Mouse (Mus musculus) liver, embryonic 14.5 days (tissue): ENCODE measurements at regions not wholly inside any gene's neighbourhood (a gene's known extent, or its start where the extent isn't known, plus 50 kb on each side); places are given as distances from the start of the nearest gene placed in this dataset.

Source experiments
- ATAC-seq: fragments of 200-750 bp; cut with Nextera tagmentation; 2 replicates; pipeline ENCODE4 v1.8.0; 2017; ENCODE audit warnings: moderate number of reproducible peaks, mild to moderate bottlenecking, moderate library complexity; ENCODE audit not compliant: insufficient read depth
- DNase-seq, 3 experiments: peaks; one replicate each; pipeline ENCODE4 v3.0.0-alpha.2; 2012 to 2013; ENCODE audit warnings: low read depth in 3 of 3, low spot score in 3 of 3
- H3K27ac ChIP-seq: fragments of 300-500 bp; sonication (generic); 2 replicates; pipeline ENCODE4 v1.5.1; 2014; ENCODE audit warnings: moderate library complexity, mild to moderate bottlenecking, control low read depth, inconsistent platforms
- H3K27me3 ChIP-seq: fragments of 300-500 bp; sonication (generic); 2 replicates; pipeline ENCODE4 v1.6.1; 2014; ENCODE audit warnings: mild to moderate bottlenecking, low read length, moderate library complexity; ENCODE audit not compliant: control insufficient read depth, insufficient read depth
- H3K36me3 ChIP-seq: fragments of 300-500 bp; sonication (generic); replicated peaks from 2 replicates; pipeline ENCODE4 v1.6.1; 2014; ENCODE audit warnings: low read depth; ENCODE audit not compliant: control insufficient read depth, insufficient read depth
- H3K4me1 ChIP-seq, 2 experiments: fragments of 200-500 bp in 1 of 2; fragments of 300-500 bp in 1 of 2; sonication (generic) in 1 of 2; replicated peaks; 2 replicates each; pipeline ENCODE4 v1.6.1; 2012 to 2014; ENCODE audit warnings: antibody characterized with exemption in 1 of 2, inconsistent platforms in 1 of 2, low read length in 1 of 2; ENCODE audit not compliant: control insufficient read depth in 2 of 2, insufficient read depth in 2 of 2
- H3K4me2 ChIP-seq: fragments of 300-500 bp; sonication (generic); 2 replicates; pipeline ENCODE4 v1.6.1; 2014; ENCODE audit warnings: low read depth, mild to moderate bottlenecking, control low read depth, moderate library complexity
- H3K4me3 ChIP-seq, 2 experiments: fragments of 200-500 bp in 1 of 2; fragments of 300-500 bp in 1 of 2; sonication (generic) in 1 of 2; 2 replicates each; pipeline ENCODE4 v1.5.1; 2012 to 2014; ENCODE audit warnings: low read depth in 2 of 2, low read length in 2 of 2, mild to moderate bottlenecking in 2 of 2, control low read depth in 1 of 2, inconsistent platforms in 1 of 2, moderate library complexity in 1 of 2; ENCODE audit not compliant: insufficient read depth in 1 of 2
- H3K9ac ChIP-seq: fragments of 300-500 bp; sonication (generic); replicated peaks from 2 replicates; pipeline ENCODE4 v1.6.1; 2014; ENCODE audit warnings: mild to moderate bottlenecking, control low read depth, moderate library complexity
- H3K9me3 ChIP-seq: fragments of 300-500 bp; sonication (generic); 2 replicates; pipeline ENCODE4 v1.6.1; 2016; ENCODE audit warnings: low read length, mixed read lengths; ENCODE audit not compliant: control insufficient read depth
- CTCF ChIP-seq: IDR thresholded peaks from 2 replicates; pipeline ENCODE4 v1.5.1; 2016; ENCODE audit warnings: antibody characterized with exemption, low read depth, control low read depth
- EP300 ChIP-seq: IDR thresholded peaks from 2 replicates; pipeline ENCODE4 v1.6.1; 2016; ENCODE audit warnings: antibody characterized with exemption, low read depth
- WGBS: fragments of 180-500 bp; shearing (Covaris S2); extraction: QIAGEN DNeasy Blood & Tissue Kit; methylation state at CpG from one replicate; pipeline ENCODE4 v1.1.7; 2014; ENCODE audit not compliant: insufficient replicate concordance; 5-methylcytosine and 5-hydroxymethylcytosine counted together

DNA sequence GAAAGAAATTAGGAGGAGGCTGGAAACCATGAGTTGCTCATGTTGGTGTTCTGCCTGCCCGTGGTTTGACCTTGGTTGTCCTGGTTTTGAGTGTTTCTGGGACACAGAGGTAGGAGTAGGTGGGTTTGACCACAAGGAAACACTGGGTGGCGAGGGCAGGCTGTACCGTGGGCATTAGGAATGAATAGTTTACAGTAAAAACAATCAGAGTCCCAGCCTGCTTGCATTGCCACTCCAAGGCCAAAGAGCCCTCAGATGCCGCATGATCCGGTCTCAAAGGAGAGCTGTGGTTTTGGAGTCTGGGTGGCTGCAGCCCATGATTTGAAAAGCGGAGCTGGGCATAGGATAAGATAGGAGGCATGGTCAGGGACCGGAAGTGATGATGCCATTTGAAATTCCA, 212.0 kb downstream of the 4933412E24Rik start:
- Histone ChIP-seq H3K27me3 (no peaks in the 10 kb centered on the region), H3K4me1 (no peaks in the 10 kb centered on the region), H3K4me2 (no peak overlapping the region), H3K36me3 (no peaks in the 10 kb centered on the region), H3K27ac (no peak overlapping the region), H3K9ac (no peak overlapping the region), H3K4me3 (no peak overlapping the region), H3K9me3 (no peaks in the 10 kb centered on the region)
- TF ChIP-seq CTCF (no peak), EP300 (no peak)
- 60% methylated on average over 7 of the region's 7 CpGs for WGBS
- no peak for DNase-seq
- no peak for ATAC-seq

DNA sequence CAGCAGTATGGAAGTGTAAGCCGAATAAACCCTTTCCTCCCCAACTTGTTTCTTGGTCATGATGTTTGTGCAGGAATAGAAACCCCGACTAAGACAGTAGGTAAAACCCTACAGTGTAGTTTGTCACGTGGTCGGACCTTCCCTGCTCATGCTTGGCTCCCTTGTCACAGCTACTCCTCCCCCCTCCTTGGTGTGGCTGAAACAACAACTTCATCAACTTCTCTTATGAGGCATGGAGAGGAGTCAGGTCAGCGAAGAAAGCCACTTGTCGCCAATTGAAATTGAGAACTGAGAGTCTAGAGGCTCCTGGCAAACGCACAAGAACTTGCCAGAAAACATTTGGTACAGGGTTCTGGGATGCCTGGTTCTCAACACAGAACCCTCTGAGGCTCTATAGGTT, 214.1 kb downstream of the 4933412E24Rik start:
- Histone ChIP-seq H3K4me3 (no peak overlapping the region), H3K9me3 (no peaks in the 10 kb centered on the region), H3K9ac (no peak overlapping the region), H3K4me2 (no peak overlapping the region), H3K36me3 (no peaks in the 10 kb centered on the region), H3K27ac (no peak overlapping the region), H3K4me1 (no peaks in the 10 kb centered on the region), H3K27me3 (no peaks in the 10 kb centered on the region)
- 58% methylated on average over 6 of the region's 7 CpGs for WGBS
- no peak for ATAC-seq
- DNase-seq, result no peak
- TF ChIP-seq EP300 (no peak), CTCF (no peak)

DNA sequence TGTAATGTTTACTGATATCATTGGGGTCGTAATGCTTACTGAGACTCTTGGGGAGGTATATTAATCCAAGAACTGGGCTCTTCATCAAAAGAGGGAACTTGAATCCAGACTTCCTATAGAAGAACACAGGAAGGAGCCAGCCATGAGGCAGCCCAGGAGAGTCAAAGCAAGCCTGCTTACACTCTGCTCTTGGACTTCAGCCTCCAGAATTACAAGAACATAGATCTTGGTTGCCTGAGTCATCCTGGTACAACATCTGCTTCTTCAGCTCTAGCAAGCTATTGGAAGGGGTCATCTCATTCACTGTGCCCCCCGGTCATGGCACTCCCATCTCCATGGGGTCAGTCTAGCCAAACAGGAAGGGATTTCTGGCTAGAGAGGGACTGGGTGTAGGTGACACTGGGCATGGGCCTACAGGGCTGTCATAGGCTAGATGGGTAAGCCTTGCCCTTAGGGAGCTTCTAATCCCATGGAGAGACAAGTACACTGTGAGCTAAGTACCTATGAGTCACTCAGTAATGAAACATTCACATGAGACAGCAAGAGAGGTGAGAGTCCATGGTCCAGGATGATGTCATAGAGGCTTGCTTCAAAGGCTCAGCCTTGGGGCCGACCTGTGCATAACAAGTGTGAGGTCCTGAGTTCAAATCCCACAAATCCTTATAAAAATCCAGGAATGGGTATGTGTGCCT, 217.1 kb downstream of the 4933412E24Rik start:
- H3K27me3 ChIP-seq, result no peaks in the 10 kb centered on the region
- no peak for ATAC-seq
- no peaks in the 10 kb centered on the region for H3K9me3 ChIP-seq
- H3K4me1 ChIP-seq, result no peaks in the 10 kb centered on the region
- H3K9ac ChIP-seq, result no peak overlapping the region
- no peak overlapping the region for H3K4me2 ChIP-seq
- no peak for TF ChIP-seq CTCF
- TF ChIP-seq EP300, result no peak
- no peak overlapping the region for H3K27ac ChIP-seq
- H3K36me3 ChIP-seq, result no peaks in the 10 kb centered on the region
- H3K4me3 ChIP-seq, result no peak overlapping the region
- no peak for DNase-seq
- 51% methylated on average over 3 of the region's 3 CpGs for WGBS

DNA sequence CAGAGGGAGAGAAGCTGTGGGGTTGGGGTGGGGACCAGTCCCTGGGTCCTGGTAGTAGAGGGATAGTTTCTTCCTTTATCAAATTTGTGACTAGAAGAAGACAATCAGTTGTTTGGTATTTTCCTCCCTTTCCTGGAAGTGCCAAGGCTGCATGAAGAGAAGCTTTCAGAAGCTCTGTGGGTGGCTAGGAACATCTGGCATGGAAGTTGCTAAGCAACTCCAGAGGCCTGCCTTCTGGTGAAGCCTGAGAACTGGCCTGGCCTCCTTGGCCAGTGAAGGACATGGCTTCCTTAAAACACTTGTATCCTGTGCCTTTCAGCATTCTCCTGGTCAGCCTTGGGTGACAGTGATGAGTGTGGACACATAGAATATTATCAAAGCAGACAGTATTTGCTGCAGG, 217.9 kb downstream of the 4933412E24Rik start:
- ATAC-seq, result no peak
- DNase-seq, result no peak
- no peak overlapping the region for H3K4me2 ChIP-seq
- H3K36me3 ChIP-seq, result no peaks in the 10 kb centered on the region
- no peak overlapping the region for H3K9ac ChIP-seq
- no peaks in the 10 kb centered on the region for H3K4me1 ChIP-seq
- no peak overlapping the region for H3K27ac ChIP-seq
- H3K4me3 ChIP-seq, result no peak overlapping the region
- TF ChIP-seq CTCF (no peak), EP300 (no peak)
- H3K9me3 ChIP-seq, result no peaks in the 10 kb centered on the region
- H3K27me3 ChIP-seq, result no peaks in the 10 kb centered on the region

DNA sequence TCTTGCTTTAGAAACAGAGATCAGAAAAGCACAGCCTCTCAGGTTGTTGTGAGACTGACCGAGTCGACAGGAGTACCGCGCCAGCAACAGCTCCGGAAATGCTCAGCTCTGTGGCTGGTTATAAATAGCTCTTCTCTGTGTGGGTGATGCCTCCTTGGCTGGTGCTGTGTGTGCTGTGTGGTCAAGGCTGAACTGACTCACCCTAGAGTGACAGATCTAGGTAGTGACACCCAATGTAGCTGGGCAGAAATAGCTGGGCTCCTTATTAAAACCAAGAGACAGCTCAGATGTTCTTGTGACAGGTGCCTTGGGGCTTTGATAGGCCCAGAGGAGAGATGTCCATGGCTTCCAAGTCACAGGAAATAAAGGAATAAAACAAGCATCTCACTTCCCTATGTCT, 220.7 kb downstream of the 4933412E24Rik start:
- no peak overlapping the region for H3K4me2 ChIP-seq
- WGBS, result 38% methylated on average over 5 of the region's 5 CpGs
- H3K4me1 ChIP-seq, result no peaks in the 10 kb centered on the region
- ATAC-seq (no peak), DNase-seq (no peak)
- H3K36me3 ChIP-seq, result no peaks in the 10 kb centered on the region
- H3K9ac ChIP-seq, result no peak overlapping the region
- no peaks in the 10 kb centered on the region for H3K27me3 ChIP-seq
- H3K9me3 ChIP-seq, result no peaks in the 10 kb centered on the region
- H3K4me3 ChIP-seq, result no peak overlapping the region
- no peak overlapping the region for H3K27ac ChIP-seq
- TF ChIP-seq EP300 (no peak), CTCF (no peak)
